8 mouse cellular contexts compared by ENCODE assay signal in genomic region chr9:123504325-123504724, GRCm38 (mm10). TPM values are rescaled to one million over a fixed set of nuclear protein-coding genes. Genes with fewer than 3 reads are reported as not detected.
DNase-seq lines count a peak whose midpoint lies in the region; ATAC-seq lines count a peak whose summit lies in the region.

No protein-coding gene starts in this region.

- H3K9me3 ChIP-seq in lung, embryonic 15.5 days = no peaks in the 10 kb centered on the region

- peak; percentile 86 for DNase-seq in CD4-positive, CD25-positive, alpha-beta regulatory T cell, adult 2 months (ENCODE audit: low read depth, low spot score)
- DNase-seq in R1 (ENCODE audit: low read depth, low spot score) = peak; percentile 78
- peak; percentile 59 to 63 for DNase-seq in cerebellum, postnatal 36 days
- peak; percentile 52 for DNase-seq in gastrocnemius, postnatal 25 days
- DNase-seq in kidney, adult 9 months = peak; percentile 82
- peak; percentile 58 for DNase-seq in retina, postnatal 7 days (ENCODE audit: low read depth, low spot score)
- no peak for DNase-seq in urinary bladder, postnatal 36 days (ENCODE audit: low spot score in 2 of 2)

- 11% methylated on average over 2 of the region's 2 CpGs for WGBS in lung, embryonic 15.5 days

- H3K9ac ChIP-seq in lung, embryonic 15.5 days = no peak overlapping the region

- H3K4me1 ChIP-seq in lung, embryonic 15.5 days = peaks cover 38% of the 10 kb centered on the region

- ATAC-seq in lung, embryonic 15.5 days (ENCODE audit: borderline replicate concordance, extremely low read depth, low FRiP score, low TSS enrichment) = 0 out of 2 replicates have a peak, but pooled peaks have one; percentile 25

- H3K27me3 ChIP-seq in lung, embryonic 15.5 days = no peaks in the 10 kb centered on the region

- no peak overlapping the region for H3K4me3 ChIP-seq in lung, embryonic 15.5 days

- H3K27ac ChIP-seq in lung, embryonic 15.5 days = no peak overlapping the region

- H3K4me2 ChIP-seq in lung, embryonic 15.5 days = no peak overlapping the region

- H3K36me3 ChIP-seq in lung, embryonic 15.5 days = peaks cover 36% of the 10 kb centered on the region

RNA-seq across cellular contexts. Expression of gene Sacm1l, which starts 25.2 kb away (rescaled TPM):
- total RNA-seq in gastrocnemius, postnatal 25 days (2021) = 10 to 100 TPM; 20.6 to 21.3 TPM
- polyA plus RNA-seq in lung, embryonic 15.5 days (2015; fragmentation: Nextera tagmentation; extraction: Ambion mirVana) = 53.6 and 53.9 TPM in 2 replicates

RNA-seq across cellular contexts. Expression of gene Limd1, which starts 25.8 kb away (rescaled TPM):
- 10 to 100 TPM; 25.8 to 29.2 TPM for total RNA-seq in gastrocnemius, postnatal 25 days (2021)
- 56.8 and 59.8 TPM in 2 replicates for polyA plus RNA-seq in lung, embryonic 15.5 days (2015; fragmentation: Nextera tagmentation; extraction: Ambion mirVana)

Comparison
In these comparisons a context has a peak if more than half of its experiments do, and no peak if none do; other contexts are left out.
1. DNase-seq: peak in CD4-positive, CD25-positive, alpha-beta regulatory T cell, adult 2 months (single experiment), R1 (single experiment), cerebellum, postnatal 36 days (2 of 2), gastrocnemius, postnatal 25 days (single experiment), kidney, adult 9 months (single experiment) and retina, postnatal 7 days (single experiment); none in urinary bladder, postnatal 36 days (0 of 2).